ENCODE assay signal across 13 mouse cellular contexts in the genomic region with DNA sequence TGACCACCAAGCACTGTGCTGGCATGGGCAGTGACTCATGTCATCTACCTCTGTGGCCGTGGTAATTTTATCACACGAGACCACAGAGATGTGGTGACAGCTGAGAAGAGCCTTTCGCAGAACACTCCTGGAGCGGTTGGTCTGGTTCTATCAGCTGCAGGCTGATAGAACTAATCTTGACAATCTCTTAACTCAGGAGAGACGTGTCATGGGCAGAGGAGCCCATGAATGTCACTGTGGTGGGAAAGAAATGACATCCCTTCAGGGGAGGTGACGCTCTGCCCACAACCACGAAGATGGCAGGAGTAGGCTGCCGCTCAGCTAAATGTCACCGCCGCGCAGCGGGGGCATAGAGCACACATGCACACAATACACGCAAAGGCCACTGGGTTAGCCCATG. TPM values are rescaled to one million over a fixed set of nuclear protein-coding genes. Genes with fewer than 3 reads are reported as not detected.
DNase-seq lines count a peak whose midpoint lies in the region; ATAC-seq and TF ChIP-seq lines count a peak whose summit lies in the region.
"Had no signal": no experiment of that assay in that cellular context is flagged by ENCODE, and none has a peak within 500 bp of the region (broad histone marks: within the 10 kb centered on the region; RNA-seq: fewer than 3 reads in every experiment).

No protein-coding gene starts in this region.

- no peaks in the 10 kb centered on the region for H3K27me3 ChIP-seq in spleen, adult 2 months (ENCODE audit: control insufficient read depth, insufficient read depth, low read length)
- peaks cover 8% of the 10 kb centered on the region for H3K27me3 ChIP-seq in G1E (ENCODE audit: insufficient read depth, low read length)
- H3K27me3 ChIP-seq in hindbrain, embryonic 14.5 days (ENCODE audit: control insufficient read depth, insufficient read depth, low read length): no peaks in the 10 kb centered on the region
- H3K27me3 ChIP-seq: hindbrain, embryonic 15.5 days; midbrain, embryonic 13.5 days had no signal

- no peaks in the 10 kb centered on the region for H3K9me3 ChIP-seq in G1E (replicated peaks)
- H3K9me3 ChIP-seq in hindbrain, embryonic 14.5 days (ENCODE audit: control insufficient read depth, low read length): no peaks in the 10 kb centered on the region
- H3K9me3 ChIP-seq: hindbrain, embryonic 15.5 days; midbrain, embryonic 13.5 days had no signal

- no peak overlapping the region for H3K9ac ChIP-seq in hindbrain, embryonic 14.5 days
- H3K9ac ChIP-seq: hindbrain, embryonic 15.5 days; midbrain, embryonic 13.5 days had no signal

- no peak for DNase-seq in spleen, adult 2 months (ENCODE audit: low read depth in 1 of 2, low spot score in 2 of 2)
- no peak for DNase-seq in spleen, postnatal 14 days (ENCODE audit: low spot score in 2 of 2)
- peak; percentile 28 for DNase-seq in G1E (ENCODE audit: low spot score)
- DNase-seq in natural killer cell, adult 2 months (ENCODE audit: low spot score in 2 of 2): peak; percentile 74 to 90
- no peak for DNase-seq in hindbrain, embryonic 14.5 days (ENCODE audit: low spot score)
- no peak for DNase-seq in adrenal gland, postnatal 10 days
- DNase-seq: kidney, adult 2 months; lung, postnatal 10 days had no signal

- no peak for TF ChIP-seq CTCF in spleen, adult 2 months (IDR thresholded peaks at IDR 0.05; ENCODE audit: extremely low read depth, insufficient read depth, insufficient read length, insufficient replicate concordance)
- no peak for TF ChIP-seq CTCF in G1E (IDR thresholded peaks at IDR 0.05; ENCODE audit: low read depth, low read length)

- no peak for TF ChIP-seq POLR2A in spleen, adult 2 months (IDR thresholded peaks at IDR 0.05; ENCODE audit: low read depth, low read length)

- H3K36me3 ChIP-seq in spleen, adult 2 months (ENCODE audit: control insufficient read depth, insufficient read depth, low read length): no peaks in the 10 kb centered on the region
- no peaks in the 10 kb centered on the region for H3K36me3 ChIP-seq in G1E (replicated peaks)
- H3K36me3 ChIP-seq in hindbrain, embryonic 14.5 days (replicated peaks; ENCODE audit: control insufficient read depth, insufficient read depth): no peaks in the 10 kb centered on the region
- H3K36me3 ChIP-seq: hindbrain, embryonic 15.5 days; midbrain, embryonic 13.5 days had no signal

- peaks cover 3% of the 10 kb centered on the region; the same call in 1 of the 2 replicates for H3K4me1 ChIP-seq in spleen, adult 2 months (ENCODE audit: control insufficient read depth, insufficient read depth, insufficient read length)
- peaks cover 46% of the 10 kb centered on the region for H3K4me1 ChIP-seq in G1E (ENCODE audit: insufficient read depth, low read depth, low read length)
- no peaks in the 10 kb centered on the region for H3K4me1 ChIP-seq in hindbrain, embryonic 14.5 days (replicated peaks; ENCODE audit: control insufficient read depth, insufficient read depth, low read length)
- H3K4me1 ChIP-seq: hindbrain, embryonic 15.5 days had no signal

- peak; percentile 65 for ATAC-seq in G1E (ENCODE audit: extremely low read depth, insufficient number of reproducible peaks, low FRiP score, poor library complexity, severe bottlenecking)
- peak; percentile 42 for ATAC-seq in inflammation-experienced regulatory T-cells, adult 6 months
- no peak for ATAC-seq in hindbrain, embryonic 14.5 days (ENCODE audit: low FRiP score)
- ATAC-seq: midbrain, embryonic 13.5 days had no signal

- H3K4me3 ChIP-seq in spleen, adult 2 months (ENCODE audit: extremely low read depth, insufficient read depth, insufficient read length): no peak overlapping the region
- peak overlapping the region; percentile 54; the same call in 1 of the 2 replicates for H3K4me3 ChIP-seq in G1E (ENCODE audit: low read depth, low read length)
- H3K4me3 ChIP-seq in hindbrain, embryonic 14.5 days (replicated peaks; ENCODE audit: low read length): no peak overlapping the region
- H3K4me3 ChIP-seq: hindbrain, embryonic 15.5 days; left cerebral cortex, adult 2 months; midbrain, embryonic 13.5 days had no signal

- WGBS in spleen, adult 2 months: 47% methylated on average over 13 of the region's 13 CpGs
- 86% methylated on average over 13 of the region's 13 CpGs for WGBS in hindbrain, embryonic 14.5 days

- 0 out of 2 replicates have a peak overlapping the region, but pooled peaks have one; percentile 56 for H3K27ac ChIP-seq in spleen, adult 2 months (ENCODE audit: insufficient read depth, low read length)
- H3K27ac ChIP-seq in hindbrain, embryonic 14.5 days: no peak overlapping the region
- H3K27ac ChIP-seq: hindbrain, embryonic 15.5 days; left cerebral cortex, adult 2 months; midbrain, embryonic 13.5 days; stomach, postnatal 0 days had no signal

- no peak overlapping the region for H3K4me2 ChIP-seq in hindbrain, embryonic 14.5 days (replicated peaks)
- H3K4me2 ChIP-seq: hindbrain, embryonic 15.5 days; midbrain, embryonic 13.5 days had no signal

RNA-seq across cellular contexts. Expression of a gene that starts 9.9 kb away (rescaled TPM):
- polyA plus RNA-seq in spleen, adult 2 months (2012; rRNA removed): 2.2 and 4.0 TPM in 2 replicates
- total RNA-seq in G1E (2014; fragmentation: Nextera tagmentation) (13.1 and 20.2 TPM in 2 replicates), G1E (2017) (1.1 and 1.7 TPM in 2 replicates)
- polyA plus RNA-seq in G1E (2012): 0.25 and 0.47 TPM in 2 replicates
- polyA plus RNA-seq in inflammation-experienced regulatory T-cells, adult 6 months (2017; shearing (Covaris generic)): 100 to 1,000 TPM; 101 to 158 (median 156) TPM
- 0.20 and 0.25 TPM in 2 replicates for polyA plus RNA-seq in hindbrain, embryonic 14.5 days (2014; fragmentation: Nextera tagmentation; extraction: Ambion mirVana)
- under 1 TPM; 0.57 to 0.73 TPM for total RNA-seq in adrenal gland, postnatal 10 days (2021)

RNA-seq across cellular contexts. Expression of a gene that starts 10.1 kb away (rescaled TPM):
- 51.4 and 56.9 TPM in 2 replicates for polyA plus RNA-seq in spleen, adult 2 months (2012; rRNA removed)
- 187 and 204 TPM in 2 replicates for total RNA-seq in G1E (2014; fragmentation: Nextera tagmentation)
- total RNA-seq in G1E (2017): 398 and 402 TPM in 2 replicates
- 276 and 342 TPM in 2 replicates for polyA plus RNA-seq in G1E (2012)
- 100 to 1,000 TPM; 379 to 537 (median 522) TPM for polyA plus RNA-seq in inflammation-experienced regulatory T-cells, adult 6 months (2017; shearing (Covaris generic))
- polyA plus RNA-seq in hindbrain, embryonic 14.5 days (2014; fragmentation: Nextera tagmentation; extraction: Ambion mirVana): 383 and 392 TPM in 2 replicates
- 100 to 1,000 TPM; 242 to 261 TPM for total RNA-seq in adrenal gland, postnatal 10 days (2021)

Comparison
In these comparisons a context has a peak if more than half of its experiments do, and no peak if none do; other contexts are left out.
1. DNase-seq: peak in G1E (single experiment) and natural killer cell, adult 2 months (2 of 2); none in spleen, adult 2 months (0 of 2), spleen, postnatal 14 days (0 of 2), hindbrain, embryonic 14.5 days (single experiment) and adrenal gland, postnatal 10 days (single experiment).
2. RNA of a gene that starts 9.9 kb away (polyA plus RNA-seq): 101 to 158 TPM in inflammation-experienced regulatory T-cells, adult 6 months; 2.2 to 4.0 TPM in spleen, adult 2 months, 0.25 to 0.47 TPM in G1E and 0.20 to 0.25 TPM in hindbrain, embryonic 14.5 days; every median in the first group is over 10 times any median in the second.